Mouse (Mus musculus) lung, postnatal 0 days (tissue): Measurements from ENCODE around the gene Fxyd5.

ENCODE experiments used
- CTCF ChIP-seq: IDR thresholded peaks from 2 replicates; pipeline ENCODE4 v1.5.1; 2016; ENCODE audit warnings: antibody characterized with exemption, mild to moderate bottlenecking
- EP300 ChIP-seq: IDR thresholded peaks from 2 replicates; pipeline ENCODE4 v1.6.1; 2016; ENCODE audit warnings: antibody characterized with exemption, mild to moderate bottlenecking, control low read depth

- TF ChIP-seq EP300 (no peak), CTCF (peak; percentile 25)
Measured at GRCm38 (mm10) chr7:31030717-31031116, 11.6 kb downstream of the Fxyd5 start.
